Mouse (Mus musculus): ENCODE measurements around the gene Capn2. TPM values are rescaled to one million over a fixed set of nuclear protein-coding genes. Genes with fewer than 3 reads are reported as not detected.

Capn2 gene
- polyA plus RNA-seq, 1 experiment: 148 TPM

DNA sequence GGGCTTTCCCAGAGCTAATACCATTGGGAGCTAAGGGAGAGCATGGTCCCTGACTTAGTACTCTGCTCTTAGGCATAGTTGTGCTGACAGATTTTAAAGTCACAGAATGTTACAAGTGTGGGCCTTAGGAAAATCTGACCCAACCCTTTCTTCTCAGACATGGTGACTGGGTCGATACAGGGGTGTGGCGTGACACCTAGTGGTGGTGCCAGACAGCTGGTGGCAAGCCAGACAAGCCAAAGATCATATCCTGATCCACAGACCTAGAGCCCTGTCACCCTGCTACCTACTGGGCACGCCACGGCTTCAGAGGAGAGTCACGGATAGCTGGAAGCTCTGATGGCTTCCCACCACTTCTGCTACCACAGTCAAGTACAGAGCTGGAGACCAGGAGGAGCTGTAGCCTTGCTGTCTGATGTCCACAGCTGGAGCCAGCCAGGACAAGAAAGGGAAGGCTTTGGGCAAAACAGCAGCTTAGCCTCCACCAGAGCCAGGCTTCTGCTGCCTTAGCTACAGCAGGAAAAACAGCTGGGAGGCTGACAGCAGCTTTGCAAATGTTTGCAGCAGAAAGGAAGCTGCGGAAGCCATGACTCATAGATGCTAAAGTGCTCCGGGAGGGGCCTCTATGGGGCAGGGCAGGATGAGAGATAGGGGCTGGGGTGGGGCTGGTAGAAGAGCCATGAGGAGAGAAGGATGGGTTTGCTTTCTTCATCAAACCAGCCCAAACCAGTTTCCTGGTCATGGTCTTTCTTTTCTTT is 11.0 kb downstream of the Capn2 start:
- peak overlapping the region; percentile 73 for H3K4me2 ChIP-seq (ENCODE audit: low read depth)
- H3K36me3 ChIP-seq (ENCODE audit: control insufficient read depth, insufficient read depth): peaks cover 29% of the 10 kb centered on the region
- H3K4me3 ChIP-seq: no peak overlapping the region
- H3K27me3 ChIP-seq (ENCODE audit: control insufficient read depth, insufficient read depth, insufficient read length): no peaks in the 10 kb centered on the region
- TF ChIP-seq MYOD1 (IDR thresholded peaks at IDR 0.05; ENCODE audit: control insufficient read depth in 1 of 3, insufficient read length in 2 of 3, low read depth in 2 of 3): peak; percentile 53 to 72 (median 62)
- TF ChIP-seq MYOG (IDR thresholded peaks at IDR 0.05; ENCODE audit: control insufficient read depth in 1 of 3, insufficient read depth in 1 of 3, insufficient read length in 2 of 3, low read depth in 2 of 3): peak in 1 of 3 experiments; percentile 73
- no peak for TF ChIP-seq E2F4 (IDR thresholded peaks at IDR 0.05; ENCODE audit: insufficient read depth)
- TF ChIP-seq POLR2A (IDR thresholded peaks at IDR 0.05; ENCODE audit: insufficient read length, low read depth): no peak
- no peak for TF ChIP-seq TCF3 (IDR thresholded peaks at IDR 0.05; ENCODE audit: insufficient read length, low read depth)
- peak; percentile 89 for TF ChIP-seq CEBPB (IDR thresholded peaks at IDR 0.05; ENCODE audit: insufficient read depth, poor library complexity, severe bottlenecking)
- H3K79me2 ChIP-seq (ENCODE audit: control insufficient read depth, insufficient read depth): peaks cover 60% of the 10 kb centered on the region
- H3ac ChIP-seq (ENCODE audit: control insufficient read depth, insufficient read length): no peak overlapping the region

DNA sequence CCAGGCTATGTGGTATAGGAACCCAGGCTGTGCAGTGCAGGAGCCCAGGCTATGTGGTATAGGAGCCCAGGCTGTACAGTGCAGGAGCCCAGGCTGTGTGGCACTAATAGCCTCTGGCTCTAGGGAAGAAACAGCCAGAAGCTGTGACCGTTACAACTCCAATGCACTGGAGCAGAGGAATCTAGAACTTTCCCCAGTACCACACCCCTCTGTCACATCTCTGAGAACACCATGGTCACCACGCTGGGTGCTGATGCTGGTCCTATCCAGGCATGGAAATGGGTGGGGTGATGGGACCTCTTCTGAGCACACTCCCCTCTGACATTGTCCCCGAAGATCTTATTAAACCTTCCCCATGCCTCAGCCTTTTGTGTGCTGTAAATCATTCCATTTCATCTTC is 12.1 kb downstream of the Capn2 start:
- H3K27me3 ChIP-seq (ENCODE audit: control insufficient read depth, insufficient read depth, insufficient read length): no peaks in the 10 kb centered on the region
- no peak overlapping the region for H3K4me3 ChIP-seq
- H3K79me2 ChIP-seq (ENCODE audit: control insufficient read depth, insufficient read depth): peaks cover 61% of the 10 kb centered on the region
- H3K36me3 ChIP-seq (ENCODE audit: control insufficient read depth, insufficient read depth): peaks cover 18% of the 10 kb centered on the region
- no peak overlapping the region for H3ac ChIP-seq (ENCODE audit: control insufficient read depth, insufficient read length)
- no peak for TF ChIP-seq POLR2A (IDR thresholded peaks at IDR 0.05; ENCODE audit: insufficient read length, low read depth)
- TF ChIP-seq MYOD1 (IDR thresholded peaks at IDR 0.05; ENCODE audit: control insufficient read depth in 1 of 3, insufficient read length in 2 of 3, low read depth in 2 of 3): no peak
- no peak for TF ChIP-seq REST (IDR thresholded peaks at IDR 0.05; ENCODE audit: insufficient read depth, insufficient read length)
- TF ChIP-seq E2F4 (IDR thresholded peaks at IDR 0.05; ENCODE audit: insufficient read depth): no peak
- TF ChIP-seq POLR2AphosphoS2 (IDR thresholded peaks at IDR 0.05; ENCODE audit: insufficient read length, low read depth): no peak
- TF ChIP-seq USF1 (IDR thresholded peaks at IDR 0.05; ENCODE audit: low read depth): no peak
- TF ChIP-seq MYOG (IDR thresholded peaks at IDR 0.05; ENCODE audit: control insufficient read depth in 1 of 3, insufficient read depth in 1 of 3, insufficient read length in 2 of 3, low read depth in 2 of 3): no peak
- peak overlapping the region; percentile 73 for H3K4me2 ChIP-seq (ENCODE audit: low read depth)

DNA sequence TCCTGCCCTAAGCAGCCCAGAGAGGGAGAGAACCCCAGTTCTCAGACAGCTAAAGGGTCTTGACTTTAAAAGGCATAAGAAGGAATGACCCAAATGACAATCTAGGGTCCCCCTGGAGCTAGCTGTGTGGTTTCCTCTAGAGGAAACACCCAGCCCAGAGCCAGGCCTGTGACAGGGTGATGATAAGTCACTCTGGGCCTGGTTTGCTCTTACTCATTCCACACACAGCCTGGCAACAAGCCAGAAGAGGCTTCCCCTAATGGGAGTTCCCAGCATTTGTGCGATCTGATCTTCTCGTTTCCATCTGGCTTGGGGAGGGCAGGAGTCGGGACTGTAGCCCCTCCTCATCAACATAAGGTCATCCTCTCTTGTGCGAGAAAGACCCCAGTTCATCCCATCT is 13.2 kb downstream of the Capn2 start:
- Histone ChIP-seq H3K4me2 (ENCODE audit: low read depth) (peak overlapping the region; percentile 66), H3K36me3 (ENCODE audit: control insufficient read depth, insufficient read depth) (peaks cover 14% of the 10 kb centered on the region), H3K4me3 (no peak overlapping the region), H3K27me3 (ENCODE audit: control insufficient read depth, insufficient read depth, insufficient read length) (no peaks in the 10 kb centered on the region), H3K79me2 (ENCODE audit: control insufficient read depth, insufficient read depth) (peaks cover 61% of the 10 kb centered on the region), H3ac (ENCODE audit: control insufficient read depth, insufficient read length) (no peak overlapping the region)
- TF ChIP-seq CEBPB (IDR thresholded peaks at IDR 0.05; ENCODE audit: insufficient read depth, poor library complexity, severe bottlenecking) (0 out of 2 replicates have a peak, but pooled peaks have one; percentile 20), MYOD1 (IDR thresholded peaks at IDR 0.05; ENCODE audit: control insufficient read depth in 1 of 3, insufficient read length in 2 of 3, low read depth in 2 of 3) (peak in 1 of 3 experiments; percentile 20), SRF (IDR thresholded peaks at IDR 0.05; ENCODE audit: control insufficient read depth, insufficient read length, low read depth) (no peak)

GRCm38 (mm10) chr1:182503206-182503900 is 14.1 kb downstream of the Capn2 start:
- H3K36me3 ChIP-seq (ENCODE audit: control insufficient read depth, insufficient read depth): peaks cover 6% of the 10 kb centered on the region
- H3K4me3 ChIP-seq: no peak overlapping the region
- TF ChIP-seq TCF12 (IDR thresholded peaks at IDR 0.05; ENCODE audit: insufficient read depth, poor library complexity, severe bottlenecking): no peak
- peak in 1 of 3 experiments; percentile 3 for TF ChIP-seq MYOD1 (IDR thresholded peaks at IDR 0.05; ENCODE audit: control insufficient read depth in 1 of 3, insufficient read length in 2 of 3, low read depth in 2 of 3)
- TF ChIP-seq MYOG (IDR thresholded peaks at IDR 0.05; ENCODE audit: control insufficient read depth in 1 of 3, insufficient read depth in 1 of 3, insufficient read length in 2 of 3, low read depth in 2 of 3): no peak
- peak; percentile 16 for TF ChIP-seq SRF (IDR thresholded peaks at IDR 0.05; ENCODE audit: control insufficient read depth, insufficient read length, low read depth)

GRCm38 (mm10) chr1:182502491-182503050 is 14.8 kb downstream of the Capn2 start:
- H3K36me3 ChIP-seq (ENCODE audit: control insufficient read depth, insufficient read depth): peaks cover 6% of the 10 kb centered on the region
- TF ChIP-seq TCF3 (IDR thresholded peaks at IDR 0.05; ENCODE audit: insufficient read length, low read depth) (no peak), TCF12 (IDR thresholded peaks at IDR 0.05; ENCODE audit: insufficient read depth, poor library complexity, severe bottlenecking) (no peak), MAX (IDR thresholded peaks at IDR 0.05; ENCODE audit: low read depth) (no peak), REST (IDR thresholded peaks at IDR 0.05; ENCODE audit: insufficient read depth, insufficient read length) (no peak), E2F4 (IDR thresholded peaks at IDR 0.05; ENCODE audit: insufficient read depth) (no peak), SRF (IDR thresholded peaks at IDR 0.05; ENCODE audit: control insufficient read depth, insufficient read length, low read depth) (no peak), POLR2AphosphoS2 (IDR thresholded peaks at IDR 0.05; ENCODE audit: insufficient read length, low read depth) (no peak), MYOG (IDR thresholded peaks at IDR 0.05; ENCODE audit: control insufficient read depth in 1 of 3, insufficient read depth in 1 of 3, insufficient read length in 2 of 3, low read depth in 2 of 3) (no peak), POLR2A (IDR thresholded peaks at IDR 0.05; ENCODE audit: insufficient read length, low read depth) (no peak), USF1 (IDR thresholded peaks at IDR 0.05; ENCODE audit: low read depth) (no peak), MYOD1 (IDR thresholded peaks at IDR 0.05; ENCODE audit: control insufficient read depth in 1 of 3, insufficient read length in 2 of 3, low read depth in 2 of 3) (no peak), CEBPB (IDR thresholded peaks at IDR 0.05; ENCODE audit: insufficient read depth, poor library complexity, severe bottlenecking) (no peak)
- peaks cover 75% of the 10 kb centered on the region for H3K79me2 ChIP-seq (ENCODE audit: control insufficient read depth, insufficient read depth)
- H3ac ChIP-seq (ENCODE audit: control insufficient read depth, insufficient read length): no peak overlapping the region
- H3K4me3 ChIP-seq: no peak overlapping the region
- H3K27me3 ChIP-seq (ENCODE audit: control insufficient read depth, insufficient read depth, insufficient read length): no peaks in the 10 kb centered on the region
- peak overlapping the region; percentile 66 for H3K4me2 ChIP-seq (ENCODE audit: low read depth)

More at GRCm38 (mm10) chr1:182503206-182503900, 14.1 kb downstream of the Capn2 start:
- peak overlapping the region; percentile 66 for H3K4me2 ChIP-seq (ENCODE audit: low read depth)
- peaks cover 67% of the 10 kb centered on the region for H3K79me2 ChIP-seq (ENCODE audit: control insufficient read depth, insufficient read depth)
- H3ac ChIP-seq (ENCODE audit: control insufficient read depth, insufficient read length): no peak overlapping the region
- no peaks in the 10 kb centered on the region for H3K27me3 ChIP-seq (ENCODE audit: control insufficient read depth, insufficient read depth, insufficient read length)
